Mouse (Mus musculus): Measurements from ENCODE around the gene Ttc39a. TPM values are rescaled to one million over a fixed set of nuclear protein-coding genes. Genes with fewer than 3 reads are reported as not detected.
A peak's percentile ranks its signal among the peaks of the same experiment; 100 is the strongest.

Gene Ttc39a
- polyA plus RNA-seq, 1 experiment: 16.3 TPM

- 58% methylated on average over 9 of the region's 9 CpGs for WGBS
- no peak overlapping the region for H3K4me3 ChIP-seq (replicated peaks; ENCODE audit: insufficient read depth, low read depth, low read length)
Measured at GRCm38 (mm10) chr4:109437913-109438878, 31.8 kb downstream of the Ttc39a start.

GRCm38 (mm10) chr4:109439101-109439500 is 32.7 kb downstream of the Ttc39a start:
- DNase-seq: no peak
- H3K27ac ChIP-seq (ENCODE audit: insufficient read depth, low read length): no peak overlapping the region
- H3K4me3 ChIP-seq (replicated peaks; ENCODE audit: insufficient read depth, low read depth, low read length): no peak overlapping the region
- WGBS: 73% methylated on average over 8 of the region's 8 CpGs
- H3K4me1 ChIP-seq (ENCODE audit: control insufficient read depth, insufficient read depth, low read length): peaks cover 17% of the 10 kb centered on the region
- TF ChIP-seq POLR2A (IDR thresholded peaks at IDR 0.05; ENCODE audit: borderline replicate concordance, insufficient read depth, low read length): no peak
- TF ChIP-seq CTCF (IDR thresholded peaks at IDR 0.05; ENCODE audit: borderline replicate concordance, insufficient read depth, low read depth, low read length): no peak
- no peaks in the 10 kb centered on the region for H3K27me3 ChIP-seq (ENCODE audit: control insufficient read depth, insufficient read depth, low read length)

More at GRCm38 (mm10) chr4:109437913-109438878, 31.8 kb downstream of the Ttc39a start:
- Histone ChIP-seq H3K27me3 (ENCODE audit: control insufficient read depth, insufficient read depth, low read length) (no peaks in the 10 kb centered on the region), H3K27ac (ENCODE audit: insufficient read depth, low read length) (no peak overlapping the region), H3K4me1 (ENCODE audit: control insufficient read depth, insufficient read depth, low read length) (peaks cover 20% of the 10 kb centered on the region)
- peak; percentile 57 to 66 for DNase-seq
- no peak for TF ChIP-seq POLR2A (IDR thresholded peaks at IDR 0.05; ENCODE audit: borderline replicate concordance, insufficient read depth, low read length)
- peak; percentile 77 for TF ChIP-seq CTCF (IDR thresholded peaks at IDR 0.05; ENCODE audit: borderline replicate concordance, insufficient read depth, low read depth, low read length)

DNA sequence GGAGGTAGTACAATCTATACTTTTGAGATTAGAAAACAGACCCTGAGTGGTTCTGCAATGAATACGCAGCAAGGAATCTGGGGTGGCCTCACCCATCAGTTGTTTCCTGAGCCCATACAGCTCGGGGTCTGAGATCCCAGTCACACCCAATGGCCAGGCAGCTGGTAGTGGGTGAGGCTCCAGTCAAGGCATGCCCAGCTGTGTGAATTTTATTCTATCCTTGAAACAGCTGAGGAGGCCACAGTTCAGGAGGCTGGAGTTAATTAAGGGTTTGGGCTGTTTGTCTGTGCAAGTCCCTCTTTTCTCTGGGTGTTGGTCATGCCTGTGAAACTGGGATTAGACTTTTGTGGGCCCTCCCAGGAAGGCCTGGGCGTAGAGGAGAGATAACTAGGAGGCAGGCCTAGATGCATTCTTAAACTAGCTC is 33.4 kb downstream of the Ttc39a start:
- WGBS: 97% methylated on average over 3 of the region's 3 CpGs
- H3K4me3 ChIP-seq (replicated peaks; ENCODE audit: insufficient read depth, low read depth, low read length): no peak overlapping the region
- peaks cover 17% of the 10 kb centered on the region for H3K4me1 ChIP-seq (ENCODE audit: control insufficient read depth, insufficient read depth, low read length)
- TF ChIP-seq POLR2A (IDR thresholded peaks at IDR 0.05; ENCODE audit: borderline replicate concordance, insufficient read depth, low read length) (no peak), CTCF (IDR thresholded peaks at IDR 0.05; ENCODE audit: borderline replicate concordance, insufficient read depth, low read depth, low read length) (no peak)
- no peaks in the 10 kb centered on the region for H3K27me3 ChIP-seq (ENCODE audit: control insufficient read depth, insufficient read depth, low read length)
- H3K27ac ChIP-seq (ENCODE audit: insufficient read depth, low read length): no peak overlapping the region
- no peak for DNase-seq

DNA sequence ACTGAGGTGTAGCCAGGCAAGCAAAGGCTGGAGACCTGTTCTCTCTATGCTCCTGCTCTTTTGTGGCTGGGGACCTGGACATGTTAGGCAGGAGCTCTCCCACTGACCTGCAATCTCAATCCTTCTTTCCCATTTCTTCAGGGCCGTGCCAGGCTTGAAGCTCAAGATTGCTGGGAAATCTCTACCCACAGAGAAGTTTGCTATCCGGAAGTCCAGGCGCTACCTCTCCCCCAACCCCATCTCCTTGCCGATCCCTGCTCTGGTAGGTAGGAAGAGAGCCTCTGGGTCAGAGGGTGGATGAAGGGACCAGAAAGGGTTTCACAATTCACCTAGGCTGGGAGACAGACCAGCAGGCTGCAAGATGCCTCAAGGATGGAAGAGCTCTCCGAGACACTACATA is 34.0 kb downstream of the Ttc39a start:
- TF ChIP-seq POLR2A (IDR thresholded peaks at IDR 0.05; ENCODE audit: borderline replicate concordance, insufficient read depth, low read length) (no peak), CTCF (IDR thresholded peaks at IDR 0.05; ENCODE audit: borderline replicate concordance, insufficient read depth, low read depth, low read length) (no peak)
- 96% methylated on average over 5 of the region's 5 CpGs for WGBS
- H3K4me3 ChIP-seq (replicated peaks; ENCODE audit: insufficient read depth, low read depth, low read length): no peak overlapping the region
- peaks cover 22% of the 10 kb centered on the region for H3K4me1 ChIP-seq (ENCODE audit: control insufficient read depth, insufficient read depth, low read length)
- no peaks in the 10 kb centered on the region for H3K27me3 ChIP-seq (ENCODE audit: control insufficient read depth, insufficient read depth, low read length)
- no peak overlapping the region for H3K27ac ChIP-seq (ENCODE audit: insufficient read depth, low read length)
- DNase-seq: no peak

DNA sequence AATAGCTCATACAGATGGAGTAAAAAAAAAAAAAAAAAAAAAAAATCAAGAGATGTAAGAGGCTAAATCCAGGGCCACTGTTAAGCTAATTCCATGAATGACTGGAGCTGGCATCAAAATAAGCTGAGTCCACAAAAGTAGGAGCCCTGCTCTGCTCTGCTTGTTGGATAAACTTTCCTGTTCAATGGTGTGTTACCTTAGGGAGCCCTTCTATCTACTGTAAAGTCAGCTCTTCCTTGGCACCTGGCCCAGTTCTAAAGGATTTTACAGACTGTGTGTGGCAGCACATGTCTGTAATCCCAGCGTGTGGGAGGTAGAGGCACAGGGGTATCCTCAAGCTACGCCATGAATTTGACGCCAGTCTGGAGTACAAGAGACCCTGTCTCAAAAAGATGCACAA is 34.6 kb downstream of the Ttc39a start:
- no peak for DNase-seq
- H3K27me3 ChIP-seq (ENCODE audit: control insufficient read depth, insufficient read depth, low read length): no peaks in the 10 kb centered on the region

GRCm38 (mm10) chr4:109442126-109442525 is 35.7 kb downstream of the Ttc39a start:
- peak in 1 of 2 experiments; percentile 25 for DNase-seq
- Histone ChIP-seq H3K27ac (ENCODE audit: insufficient read depth, low read length) (0 out of 2 replicates have a peak overlapping the region, but pooled peaks have one; percentile 5), H3K4me3 (replicated peaks; ENCODE audit: insufficient read depth, low read depth, low read length) (no peak overlapping the region), H3K27me3 (ENCODE audit: control insufficient read depth, insufficient read depth, low read length) (no peaks in the 10 kb centered on the region), H3K4me1 (ENCODE audit: control insufficient read depth, insufficient read depth, low read length) (peaks cover 24% of the 10 kb centered on the region)
- no peak for TF ChIP-seq CTCF (IDR thresholded peaks at IDR 0.05; ENCODE audit: borderline replicate concordance, insufficient read depth, low read depth, low read length)
- no peak for TF ChIP-seq POLR2A (IDR thresholded peaks at IDR 0.05; ENCODE audit: borderline replicate concordance, insufficient read depth, low read length)
- WGBS: 59% methylated on average over 7 of the region's 7 CpGs

More for the DNA sequence above, 34.6 kb downstream of the Ttc39a start:
- 76% methylated on average over 3 of the region's 3 CpGs for WGBS
- no peak overlapping the region for H3K4me3 ChIP-seq (replicated peaks; ENCODE audit: insufficient read depth, low read depth, low read length)
- peaks cover 24% of the 10 kb centered on the region for H3K4me1 ChIP-seq (ENCODE audit: control insufficient read depth, insufficient read depth, low read length)
- no peak for TF ChIP-seq CTCF (IDR thresholded peaks at IDR 0.05; ENCODE audit: borderline replicate concordance, insufficient read depth, low read depth, low read length)
- no peak for TF ChIP-seq POLR2A (IDR thresholded peaks at IDR 0.05; ENCODE audit: borderline replicate concordance, insufficient read depth, low read length)
- H3K27ac ChIP-seq (ENCODE audit: insufficient read depth, low read length): no peak overlapping the region

DNA sequence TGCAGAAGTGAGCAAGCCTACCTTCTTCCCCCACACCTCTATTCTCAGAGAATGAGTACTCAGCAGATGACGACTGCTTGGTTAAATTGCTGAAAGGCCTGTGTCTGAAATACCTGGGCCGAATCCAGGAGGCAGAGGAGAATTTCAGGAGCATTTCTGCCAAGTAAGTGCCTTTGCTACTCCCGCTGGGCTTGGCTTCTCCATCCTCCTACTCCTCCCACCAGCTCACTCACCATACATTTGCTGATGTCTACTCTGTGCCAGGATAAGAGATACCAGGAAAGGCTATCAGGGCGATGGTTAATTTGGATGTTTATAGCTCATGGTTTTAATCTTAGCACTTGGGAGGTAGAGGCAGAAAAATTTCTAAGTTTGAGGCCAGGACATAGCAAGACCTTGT is 36.2 kb downstream of the Ttc39a start:
- WGBS: 5% methylated on average over 4 of the region's 4 CpGs
- Histone ChIP-seq H3K27ac (ENCODE audit: insufficient read depth, low read length) (0 out of 2 replicates have a peak overlapping the region, but pooled peaks have one; percentile 5), H3K27me3 (ENCODE audit: control insufficient read depth, insufficient read depth, low read length) (no peaks in the 10 kb centered on the region), H3K4me3 (replicated peaks; ENCODE audit: insufficient read depth, low read depth, low read length) (no peak overlapping the region), H3K4me1 (ENCODE audit: control insufficient read depth, insufficient read depth, low read length) (peaks cover 24% of the 10 kb centered on the region)
- DNase-seq: peak; percentile 73 to 90
- no peak for TF ChIP-seq POLR2A (IDR thresholded peaks at IDR 0.05; ENCODE audit: borderline replicate concordance, insufficient read depth, low read length)
- no peak for TF ChIP-seq CTCF (IDR thresholded peaks at IDR 0.05; ENCODE audit: borderline replicate concordance, insufficient read depth, low read depth, low read length)

All from cerebellum, adult 2 months (tissue).